Mouse (Mus musculus) liver, embryonic 14 days (tissue): Measurements from ENCODE around the gene Pbx3. TPM values are rescaled to one million over a fixed set of nuclear protein-coding genes. Genes with fewer than 3 reads are reported as not detected.

Experiments
- polyA plus RNA-seq: library from polyadenylated mRNA; depleted of rRNA; stranded (reverse); fragments of >200 nt; gene quantifications from 2 replicates; pipeline ENCODE4 v1.2.3, GENCODE M21; 2012; rRNA removed

Gene Pbx3
- 9.2 and 9.9 TPM in 2 replicates for polyA plus RNA-seq

GRCm38 (mm10) chr2:34372305-34373301 is at the start of gene Pbx3:
Pbx3 (minus strand) TSS chr2:34373142.

GRCm38 (mm10) chr2:34406601-34407464 is 33.9 kb upstream of the Pbx3 start, which contains the start of gene Mapkap1:
Mapkap1 (plus strand) TSS chr2:34406771.

Other genes starting within 250 kb of the Pbx3 start
- gene Mapkap1, start 33.6 kb upstream of the Pbx3 start, polyA plus RNA-seq, result 14.9 and 15.7 TPM in 2 replicates